Mouse (Mus musculus): ENCODE measurements around the gene Npdc1. TPM values are rescaled to one million over a fixed set of nuclear protein-coding genes. Genes with fewer than 3 reads are reported as not detected.
"Not testable (repeated sequence)": the region's sequence is repeated elsewhere in the genome, so short reads cannot be mapped to it uniquely, and the experiment has no call there.

Gene Npdc1
- polyA plus RNA-seq, 1 experiment from 2014 or later = 47.7 TPM

DNA sequence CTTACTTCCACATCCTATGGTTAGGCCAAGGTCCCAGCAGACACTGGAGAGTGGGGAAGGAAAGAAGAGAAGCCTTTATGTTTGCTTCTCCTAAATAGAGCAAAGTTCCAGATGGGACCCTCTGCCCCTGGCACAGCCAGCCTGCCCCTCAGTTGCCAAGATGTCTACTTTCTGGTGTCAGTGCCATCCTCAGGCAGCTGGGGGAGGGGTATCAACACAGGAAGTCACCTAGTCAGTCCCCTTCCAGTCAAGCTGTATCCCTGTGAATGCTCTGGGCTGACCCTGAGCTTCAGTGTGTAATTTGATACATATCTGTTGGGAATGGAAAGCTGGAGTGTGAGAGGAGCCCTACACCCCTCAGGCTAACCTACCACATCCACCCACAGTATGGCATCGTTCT, 2.1 kb upstream of the Npdc1 start:
- Histone ChIP-seq H3K4me1 (peaks cover 14% of the 10 kb centered on the region; the same call in 1 of the 2 replicates), H3K27me3 (peaks cover 80% of the 10 kb centered on the region), H3K9me3 (no peaks in the 10 kb centered on the region), H3K4me3 (no peak overlapping the region), H3K36me3 (no peaks in the 10 kb centered on the region), H3K9ac (no peak overlapping the region), H3K4me2 (replicated peaks) (no peak overlapping the region), H3K27ac (no peak overlapping the region)
- 26% methylated on average over 1 of the region's 1 CpGs for WGBS
- no peak for ATAC-seq (ENCODE audit: insufficient number of reproducible peaks, insufficient read depth, low FRiP score, low TSS enrichment)

DNA sequence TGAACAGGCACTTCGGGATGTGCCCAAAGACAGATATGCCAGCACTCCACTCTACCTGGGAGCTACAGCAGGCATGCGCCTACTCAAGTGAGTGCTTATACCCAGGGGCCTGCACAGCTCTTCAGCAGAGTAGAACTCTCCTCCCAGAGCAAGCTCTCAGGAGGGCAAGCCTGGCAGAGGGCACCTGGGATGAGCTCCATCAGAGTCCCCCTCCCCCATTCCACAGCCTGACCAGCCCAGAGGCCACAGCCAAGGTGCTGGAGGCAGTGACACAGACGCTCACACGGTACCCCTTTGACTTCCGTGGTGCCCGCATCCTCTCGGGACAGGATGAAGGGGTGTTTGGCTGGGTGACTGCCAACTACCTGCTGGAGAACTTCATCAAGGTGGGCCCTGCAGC, 1.1 kb upstream of the Npdc1 start:
- WGBS = 90% methylated on average over 7 of the region's 7 CpGs

DNA sequence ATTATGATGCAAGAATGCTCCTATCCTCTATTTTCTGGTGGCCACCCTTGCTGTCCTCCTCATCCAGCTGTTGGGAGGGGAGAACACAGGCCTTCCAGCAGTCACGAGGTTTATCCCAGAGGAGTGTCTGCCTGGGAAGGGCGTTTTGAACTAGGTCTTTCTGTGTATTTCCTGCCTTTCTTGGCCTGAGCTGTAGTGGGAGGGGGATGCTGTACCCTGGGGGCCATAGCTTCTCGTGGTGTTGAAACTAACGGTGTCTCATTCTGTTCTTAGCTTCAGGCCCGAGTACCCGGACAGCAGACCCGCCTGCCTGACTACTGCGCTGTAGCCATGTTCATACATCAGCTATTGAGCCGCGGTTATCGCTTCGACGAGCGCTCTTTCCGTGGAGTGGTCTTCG, 1.1 kb downstream of the Npdc1 start:
- Histone ChIP-seq H3K9ac (no peak overlapping the region), H3K36me3 (no peaks in the 10 kb centered on the region), H3K27ac (no peak overlapping the region), H3K27me3 (peaks cover 96% of the 10 kb centered on the region), H3K9me3 (no peaks in the 10 kb centered on the region), H3K4me1 (peaks cover 12% of the 10 kb centered on the region; the same call in 1 of the 2 replicates), H3K4me3 (no peak overlapping the region), H3K4me2 (replicated peaks) (peak overlapping the region; percentile 27)
- WGBS = 16% methylated on average over 16 of the region's 16 CpGs
- ATAC-seq (ENCODE audit: insufficient number of reproducible peaks, insufficient read depth, low FRiP score, low TSS enrichment) = no peak

More for the DNA sequence above, 1.1 kb upstream of the Npdc1 start:
- no peak overlapping the region for H3K27ac ChIP-seq
- no peaks in the 10 kb centered on the region for H3K36me3 ChIP-seq
- peaks cover 91% of the 10 kb centered on the region for H3K27me3 ChIP-seq
- H3K9me3 ChIP-seq = no peaks in the 10 kb centered on the region
- no peak overlapping the region for H3K9ac ChIP-seq
- peaks cover 19% of the 10 kb centered on the region; the same call in 1 of the 2 replicates for H3K4me1 ChIP-seq
- no peak overlapping the region for H3K4me3 ChIP-seq
- no peak for ATAC-seq (ENCODE audit: insufficient number of reproducible peaks, insufficient read depth, low FRiP score, low TSS enrichment)
- H3K4me2 ChIP-seq (replicated peaks) = no peak overlapping the region

DNA sequence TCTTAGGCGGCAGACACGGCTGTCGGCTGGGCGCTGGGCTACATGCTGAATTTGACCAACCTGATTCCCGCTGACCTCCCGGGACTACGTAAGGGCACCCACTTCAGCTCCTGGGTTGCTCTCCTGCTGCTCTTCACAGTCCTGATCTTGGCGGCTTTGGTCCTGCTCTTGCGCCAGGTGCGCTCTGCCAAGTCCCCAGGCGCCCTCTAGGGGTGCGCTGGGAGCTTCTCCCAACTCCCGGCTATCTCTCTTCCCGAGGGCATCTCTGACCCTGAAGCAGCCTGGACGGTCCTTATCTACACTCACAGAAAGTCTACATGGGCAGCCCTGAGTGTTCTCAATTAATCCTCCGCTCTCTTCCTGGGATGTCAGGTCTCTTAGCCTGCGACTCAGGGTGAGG, 1.6 kb downstream of the Npdc1 start:
- H3K4me2 ChIP-seq (replicated peaks) = peak overlapping the region; percentile 27
- no peak overlapping the region for H3K9ac ChIP-seq
- H3K4me3 ChIP-seq = no peak overlapping the region
- 2% methylated on average over 17 of the region's 17 CpGs for WGBS
- no peaks in the 10 kb centered on the region for H3K9me3 ChIP-seq
- H3K27ac ChIP-seq = no peak overlapping the region
- H3K27me3 ChIP-seq = peaks cover 91% of the 10 kb centered on the region
- H3K4me1 ChIP-seq = peaks cover 9% of the 10 kb centered on the region; the same call in 1 of the 2 replicates
- no peaks in the 10 kb centered on the region for H3K36me3 ChIP-seq
- no peak for ATAC-seq (ENCODE audit: insufficient number of reproducible peaks, insufficient read depth, low FRiP score, low TSS enrichment)

DNA sequence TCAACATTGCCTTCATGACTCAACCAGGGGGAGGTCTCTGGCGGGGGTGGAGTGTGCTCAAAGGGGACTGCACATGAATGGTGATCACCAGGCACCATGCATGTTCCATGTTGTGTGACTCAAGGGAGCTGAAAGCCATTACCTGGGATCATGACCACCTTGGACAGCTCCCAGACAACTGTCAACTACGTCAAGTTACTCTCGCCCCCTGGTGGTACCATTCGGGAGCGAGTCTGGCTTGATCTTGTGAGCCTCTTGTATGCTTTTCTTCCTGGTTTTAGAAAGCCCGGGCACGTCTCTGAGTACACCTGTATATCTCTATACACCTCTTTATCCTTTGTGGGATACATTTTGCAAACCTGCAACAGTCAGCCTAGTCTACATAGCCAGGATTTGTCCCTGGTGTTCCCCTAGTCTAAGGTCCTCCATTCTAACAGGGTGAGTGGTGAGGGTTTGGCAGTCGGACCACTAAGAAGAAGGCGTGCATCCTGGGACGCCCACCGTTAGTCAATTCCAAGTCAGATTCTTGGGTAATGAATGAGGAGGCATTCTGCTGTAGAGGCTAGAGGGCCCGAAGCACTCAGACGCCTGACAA, 3.3 kb downstream of the Npdc1 start:
- Histone ChIP-seq H3K4me3 (peak overlapping the region; percentile 62), H3K4me2 (replicated peaks) (peak overlapping the region; percentile 79), H3K27me3 (peaks cover 78% of the 10 kb centered on the region), H3K4me1 (0 out of 2 replicates have a peak, but pooled peaks cover 5% of the 10 kb centered on the region), H3K36me3 (no peaks in the 10 kb centered on the region), H3K27ac (no peak overlapping the region), H3K9ac (no peak overlapping the region), H3K9me3 (no peaks in the 10 kb centered on the region)
- ATAC-seq (ENCODE audit: insufficient number of reproducible peaks, insufficient read depth, low FRiP score, low TSS enrichment) = 0 out of 2 replicates have a peak, but pooled peaks have one; percentile 15
- under 1% methylated on average over 13 of the region's 13 CpGs for WGBS

DNA sequence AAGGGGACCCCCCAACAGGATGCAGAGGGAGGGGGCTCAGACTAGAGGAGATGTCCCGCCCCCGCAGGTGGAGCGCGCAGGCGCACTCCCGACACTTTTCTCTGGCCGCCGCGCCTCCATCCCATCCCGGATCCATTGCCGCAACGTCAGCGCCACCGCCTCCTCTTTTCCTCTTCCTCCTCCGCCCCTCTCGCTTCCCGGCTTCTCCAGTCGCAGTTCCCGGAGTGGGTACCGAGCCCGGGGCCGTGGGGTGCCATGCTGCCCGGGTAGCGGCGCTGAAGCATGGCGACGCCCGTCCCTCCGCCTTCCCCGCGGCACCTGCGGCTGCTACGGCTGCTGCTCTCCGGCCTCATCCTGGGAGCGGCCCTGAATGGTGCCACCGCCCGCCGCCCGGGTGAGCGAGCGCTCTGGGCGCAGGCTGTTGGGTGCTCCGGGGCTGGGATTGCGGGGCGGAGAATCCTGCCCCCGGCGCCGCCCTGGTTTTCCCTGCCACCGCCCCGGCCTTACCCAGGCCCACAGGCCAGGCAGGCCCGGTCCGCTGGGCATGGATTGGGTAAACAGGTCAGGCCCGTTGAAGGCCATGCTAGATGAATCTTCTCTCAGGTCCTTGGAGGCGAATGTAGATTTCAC, 3.9 kb downstream of the Npdc1 start:
- peaks cover 72% of the 10 kb centered on the region for H3K27me3 ChIP-seq
- ATAC-seq (ENCODE audit: insufficient number of reproducible peaks, insufficient read depth, low FRiP score, low TSS enrichment) = no peak
- H3K36me3 ChIP-seq = no peaks in the 10 kb centered on the region
- no peaks in the 10 kb centered on the region for H3K9me3 ChIP-seq
- peak overlapping the region; percentile 79 for H3K4me2 ChIP-seq (replicated peaks)
- 2% methylated on average over 54 of the region's 54 CpGs for WGBS
- H3K27ac ChIP-seq = peak overlapping the region; percentile 23; the same call in 1 of the 2 replicates
- 0 out of 2 replicates have a peak, but pooled peaks cover 5% of the 10 kb centered on the region for H3K4me1 ChIP-seq
- H3K4me3 ChIP-seq = peak overlapping the region; percentile 62
- peak overlapping the region; percentile 63 for H3K9ac ChIP-seq

DNA sequence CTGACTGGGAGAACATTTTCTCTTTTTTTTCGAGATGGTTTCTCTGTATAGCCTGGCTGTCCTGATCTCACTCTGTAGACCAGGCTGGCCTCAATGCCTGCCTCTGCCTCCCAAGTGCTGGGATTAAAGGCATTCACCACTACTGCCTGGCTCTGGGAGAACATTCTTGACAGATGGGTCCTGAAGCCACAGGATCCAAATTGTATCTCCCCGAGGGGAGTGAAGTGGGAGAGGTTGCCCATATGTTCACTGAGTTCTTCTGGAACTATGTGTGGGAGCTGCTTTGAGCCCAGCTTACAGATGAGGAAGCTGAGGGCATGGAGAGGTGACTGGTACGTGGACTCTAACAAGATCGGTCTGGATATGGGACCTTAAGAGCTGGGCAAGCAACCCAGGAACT, 4.8 kb downstream of the Npdc1 start:
- H3K27me3 ChIP-seq = peaks cover 63% of the 10 kb centered on the region

DNA sequence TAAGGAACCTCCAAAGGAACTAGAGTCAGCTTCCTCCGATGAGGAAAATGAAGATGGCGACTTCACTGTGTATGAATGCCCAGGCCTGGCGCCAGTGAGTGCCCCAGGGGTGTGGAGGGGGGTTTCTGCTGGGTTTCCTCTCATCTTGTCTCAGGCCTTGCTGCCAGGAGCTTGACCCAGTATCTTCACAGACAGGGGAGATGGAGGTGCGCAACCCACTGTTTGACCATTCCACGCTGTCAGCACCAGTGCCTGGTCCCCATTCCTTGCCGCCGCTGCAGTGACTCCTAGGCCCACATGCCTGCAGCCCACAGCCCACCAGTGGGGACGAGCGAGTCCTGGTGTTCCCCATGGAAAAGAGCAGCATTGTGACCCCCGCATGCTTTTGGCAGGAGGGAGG, 9.8 kb downstream of the Npdc1 start:
- H3K4me1 ChIP-seq = no peaks in the 10 kb centered on the region
- 87% methylated on average over 10 of the region's 10 CpGs for WGBS
- H3K4me2 ChIP-seq (replicated peaks) = no peak overlapping the region
- H3K27me3 ChIP-seq = peaks cover 13% of the 10 kb centered on the region
- H3K9ac ChIP-seq = no peak overlapping the region
- no peak overlapping the region for H3K4me3 ChIP-seq
- ATAC-seq (ENCODE audit: insufficient number of reproducible peaks, insufficient read depth, low FRiP score, low TSS enrichment) = no peak
- H3K9me3 ChIP-seq = no peaks in the 10 kb centered on the region
- H3K36me3 ChIP-seq = no peaks in the 10 kb centered on the region
- H3K27ac ChIP-seq = no peak overlapping the region

More for the DNA sequence above, 4.8 kb downstream of the Npdc1 start:
- no peak overlapping the region for H3K9ac ChIP-seq
- H3K4me2 ChIP-seq (replicated peaks) = peak overlapping the region; percentile 79
- H3K27ac ChIP-seq = no peak overlapping the region
- no peak for ATAC-seq (ENCODE audit: insufficient number of reproducible peaks, insufficient read depth, low FRiP score, low TSS enrichment)
- no peaks in the 10 kb centered on the region for H3K36me3 ChIP-seq
- H3K4me3 ChIP-seq = 0 out of 2 replicates have a peak overlapping the region, but pooled peaks have one; percentile 62
- WGBS = 80% methylated on average over 4 of the region's 4 CpGs
- 0 out of 2 replicates have a peak, but pooled peaks cover 5% of the 10 kb centered on the region for H3K4me1 ChIP-seq
- H3K9me3 ChIP-seq = no peaks in the 10 kb centered on the region

DNA sequence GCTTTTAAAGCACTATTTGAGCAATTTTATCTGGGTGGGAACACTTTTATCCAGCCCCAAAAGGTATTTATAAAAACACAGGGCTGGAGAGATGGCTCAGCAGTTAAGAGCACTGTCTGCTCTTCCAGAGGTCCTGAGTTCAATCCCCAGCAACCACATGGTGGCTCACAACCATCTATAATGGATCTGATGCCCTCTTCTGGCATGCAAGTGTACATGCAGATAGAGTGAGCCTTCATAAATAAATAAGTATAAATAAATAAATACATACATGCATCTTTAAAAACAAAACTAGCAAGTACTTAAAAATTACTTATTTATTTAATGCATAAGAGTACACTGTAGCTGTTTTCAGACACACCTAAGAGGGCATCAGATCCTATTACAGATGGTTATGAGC, 14.3 kb downstream of the Npdc1 start:
- not testable (repeated sequence) for H3K9me3 ChIP-seq; H3K4me1 ChIP-seq; ATAC-seq (ENCODE audit: insufficient number of reproducible peaks, insufficient read depth, low FRiP score, low TSS enrichment); H3K9ac ChIP-seq; H3K27me3 ChIP-seq; H3K27ac ChIP-seq; H3K4me2 ChIP-seq (replicated peaks); H3K4me3 ChIP-seq; H3K36me3 ChIP-seq

DNA sequence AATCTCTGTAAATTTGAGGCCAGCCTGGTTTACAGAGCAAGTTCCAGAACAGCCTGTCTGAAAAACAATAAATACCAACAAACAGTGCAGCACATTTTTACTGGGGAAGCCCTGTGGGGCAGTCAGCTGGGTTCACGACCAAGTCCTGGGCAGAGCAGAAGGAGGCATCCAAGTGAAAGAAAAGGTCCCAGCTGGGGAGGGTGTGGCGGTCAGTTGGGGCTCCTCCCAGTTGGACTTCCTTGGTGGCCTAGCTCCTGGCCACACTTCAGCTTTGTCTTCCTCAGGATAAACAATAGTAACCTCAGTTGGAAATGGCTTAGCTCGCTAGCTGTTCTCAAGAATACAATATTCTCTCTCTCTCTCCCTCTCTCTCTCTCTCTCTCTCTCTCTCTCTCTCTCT, 18.3 kb downstream of the Npdc1 start:
- no peak overlapping the region for H3K27ac ChIP-seq

DNA sequence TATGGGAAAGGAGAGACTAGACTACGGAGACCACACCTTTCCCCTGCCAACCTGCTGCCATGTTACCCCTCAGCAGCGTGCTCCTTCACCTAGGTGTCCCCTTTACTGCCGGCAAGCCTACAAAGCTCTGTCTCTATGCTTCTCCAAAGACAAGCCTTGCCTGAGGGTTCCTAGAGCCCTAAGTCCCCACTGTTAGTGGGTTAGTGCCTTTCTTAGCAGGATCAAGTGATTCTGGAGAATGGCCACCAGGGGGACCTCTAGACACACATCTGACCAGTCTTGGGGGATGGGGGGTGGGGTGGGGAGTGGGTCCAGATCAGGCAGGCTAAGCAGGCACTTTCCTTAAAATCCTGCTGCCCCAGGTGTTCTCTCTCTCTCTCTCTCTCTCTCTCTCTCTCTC, 22.7 kb downstream of the Npdc1 start:
- H3K9ac ChIP-seq = no peak overlapping the region
- H3K4me2 ChIP-seq (replicated peaks) = no peak overlapping the region
- H3K27me3 ChIP-seq = peaks cover 42% of the 10 kb centered on the region
- H3K4me3 ChIP-seq = no peak overlapping the region
- H3K4me1 ChIP-seq = no peaks in the 10 kb centered on the region
- H3K27ac ChIP-seq = no peak overlapping the region
- 24% methylated on average over 3 of the region's 3 CpGs for WGBS
- no peaks in the 10 kb centered on the region for H3K9me3 ChIP-seq
- no peak for ATAC-seq (ENCODE audit: insufficient number of reproducible peaks, insufficient read depth, low FRiP score, low TSS enrichment)
- H3K36me3 ChIP-seq = no peaks in the 10 kb centered on the region

More for the DNA sequence above, 18.3 kb downstream of the Npdc1 start:
- Histone ChIP-seq H3K4me2 (replicated peaks) (no peak overlapping the region), H3K27me3 (peaks cover under 1% of the 10 kb centered on the region; the same call in 1 of the 2 replicates), H3K4me1 (no peaks in the 10 kb centered on the region), H3K4me3 (no peak overlapping the region), H3K9me3 (no peaks in the 10 kb centered on the region), H3K36me3 (no peaks in the 10 kb centered on the region), H3K9ac (no peak overlapping the region)
- no peak for ATAC-seq (ENCODE audit: insufficient number of reproducible peaks, insufficient read depth, low FRiP score, low TSS enrichment)
- WGBS = 25% methylated on average over 3 of the region's 3 CpGs
